Mouse (Mus musculus): ENCODE results near the gene Eml6.
"Not testable (repeated sequence)": the region's sequence is repeated elsewhere in the genome, so short reads cannot be mapped to it uniquely, and the experiment has no call there.

The Eml6 gene

DNA sequence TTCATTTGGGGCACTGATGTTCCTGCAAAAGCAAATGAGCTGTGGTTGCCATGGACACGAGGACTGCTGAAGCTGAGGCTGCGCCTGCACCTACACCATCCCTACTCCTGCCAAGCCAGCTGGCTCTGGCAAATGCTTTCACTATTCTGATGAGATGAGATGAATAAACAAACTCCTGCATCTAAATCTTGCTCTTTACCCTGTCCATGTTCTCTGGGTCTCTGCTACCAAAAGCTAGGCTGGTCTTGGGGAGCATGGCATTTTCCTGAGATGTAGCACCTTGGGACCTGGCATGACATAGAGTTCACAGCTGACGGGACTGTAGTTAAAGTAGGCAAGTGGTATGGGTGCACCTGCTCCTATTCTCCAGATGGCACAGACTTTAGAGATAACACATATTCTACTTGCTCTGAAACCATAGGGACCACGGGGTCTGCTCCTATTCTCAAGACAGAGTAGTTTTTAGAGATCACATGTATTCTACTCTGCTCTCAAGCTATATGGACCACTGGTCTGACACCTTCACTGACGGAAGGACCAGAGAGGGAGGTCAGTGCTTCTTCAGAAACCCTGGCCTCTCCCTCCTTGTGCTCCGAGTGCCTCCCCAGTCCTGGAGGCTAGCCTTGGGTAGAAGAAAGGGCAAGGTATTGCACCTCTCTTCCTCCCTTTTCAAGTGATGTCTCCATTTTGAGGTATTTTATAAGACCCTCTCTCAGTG, 236.8 kb downstream of the Eml6 start:
- DNase-seq (ENCODE audit: low spot score in 2 of 2) = no peak

GRCm38 (mm10) chr11:29788499-29788898, 237.3 kb downstream of the Eml6 start:
- no peak for DNase-seq (ENCODE audit: low spot score in 2 of 2)

- no peak for DNase-seq (ENCODE audit: low spot score in 2 of 2)
Observed at GRCm38 (mm10) chr11:29787473-29787872, 238.4 kb downstream of the Eml6 start.

DNA sequence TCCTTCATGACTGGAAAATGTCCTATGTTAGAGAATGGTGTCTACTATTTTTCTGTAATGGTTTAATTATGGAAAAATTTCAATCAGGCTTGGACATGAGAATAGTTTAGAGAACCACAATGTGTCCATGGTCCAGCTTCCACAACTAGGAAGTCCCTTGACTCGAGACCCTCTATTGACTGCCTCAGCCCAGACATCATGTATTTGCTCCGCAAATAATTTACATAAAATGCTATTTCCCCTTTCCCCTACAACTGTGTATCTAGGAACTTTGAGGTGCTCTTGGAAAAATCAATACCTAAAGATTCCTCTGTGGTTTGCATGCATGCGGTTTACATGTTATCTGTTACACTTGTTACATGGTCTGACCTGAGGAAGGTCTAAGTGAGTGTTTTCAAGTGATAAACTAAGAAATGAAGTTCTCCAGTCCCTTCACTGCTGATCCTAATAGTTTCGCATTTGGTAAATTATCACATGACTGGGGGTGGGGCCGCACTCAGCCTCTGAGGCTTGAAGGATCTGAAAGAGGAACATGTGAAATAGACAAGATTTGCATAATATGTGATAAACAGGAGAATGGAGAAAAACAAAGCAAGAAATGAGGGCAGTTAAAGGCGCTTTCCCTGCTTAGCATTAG, 239.1 kb downstream of the Eml6 start:
- DNase-seq (ENCODE audit: low spot score in 2 of 2) = no peak

GRCm38 (mm10) chr11:29779409-29780026, 246.3 kb downstream of the Eml6 start:
- no peak for DNase-seq (ENCODE audit: low spot score in 2 of 2)

GRCm38 (mm10) chr11:29778936-29779335, 246.9 kb downstream of the Eml6 start:
- no peak for DNase-seq (ENCODE audit: low spot score in 2 of 2)

DNA sequence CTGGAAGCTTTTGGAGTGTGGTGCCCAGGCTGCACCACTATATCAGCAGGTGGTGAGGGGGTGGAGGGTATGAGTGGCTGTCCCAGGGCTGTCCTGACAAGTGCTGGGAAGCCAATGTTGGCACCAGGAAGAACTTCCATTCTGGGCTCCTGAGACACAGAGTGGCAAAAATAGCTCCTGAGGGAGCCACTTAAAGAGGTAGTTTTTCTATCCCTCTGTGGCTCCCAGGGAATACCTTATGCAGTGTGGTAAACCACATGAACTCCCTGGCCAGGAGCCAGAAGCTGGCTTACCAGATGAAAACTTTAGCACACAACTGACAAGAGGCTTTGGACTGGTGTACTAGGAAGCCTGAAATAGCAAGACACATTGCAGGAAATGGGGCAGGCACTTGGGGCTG, 247.9 kb downstream of the Eml6 start:
- DNase-seq (ENCODE audit: low spot score in 2 of 2) = no peak

DNA sequence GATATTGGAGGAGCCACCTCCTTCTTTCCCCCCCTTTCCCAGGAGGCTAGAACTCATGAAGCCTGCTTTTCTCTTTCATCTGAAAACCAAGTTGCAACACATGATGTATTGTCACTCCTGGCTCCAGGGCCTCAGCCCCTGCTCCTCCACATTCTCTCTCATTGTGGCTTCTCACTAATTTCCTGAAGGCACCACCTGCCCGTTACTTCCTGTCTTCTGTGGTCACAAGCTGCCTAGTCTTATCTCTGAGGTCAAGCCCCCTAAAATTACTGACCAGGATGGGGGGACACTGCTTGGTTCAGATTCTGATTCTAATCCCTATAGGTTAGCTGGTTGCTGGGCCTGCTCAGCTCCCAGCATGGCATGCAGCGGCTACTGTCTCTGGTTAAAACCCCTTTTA, 251.1 kb downstream of the Eml6 start:
- no peak for DNase-seq (ENCODE audit: low spot score in 2 of 2)

- DNase-seq (ENCODE audit: low spot score in 2 of 2) = no peak
Observed at GRCm38 (mm10) chr11:29774296-29774695, 251.5 kb downstream of the Eml6 start.

DNA sequence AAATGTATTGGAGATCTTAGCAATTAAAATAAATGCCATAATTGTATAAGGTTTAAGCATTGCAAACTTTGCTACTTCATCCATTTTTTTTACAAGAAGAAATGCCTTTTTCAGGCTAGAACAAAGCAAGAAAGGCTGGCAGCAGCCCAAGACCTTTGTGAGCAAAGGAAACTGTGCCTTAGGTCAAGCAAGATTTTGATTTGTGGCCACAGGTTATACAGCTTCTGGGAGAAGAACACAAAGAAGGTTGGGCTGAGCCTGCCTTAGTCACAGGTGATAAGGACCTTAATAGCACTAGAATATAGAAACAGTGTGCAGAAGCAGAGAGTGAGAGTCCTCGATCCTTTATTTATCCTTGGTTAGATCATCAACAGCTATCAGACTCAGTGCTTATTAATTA, 253.6 kb downstream of the Eml6 start:
- no peak for DNase-seq (ENCODE audit: low spot score in 2 of 2)

GRCm38 (mm10) chr11:29770666-29771400, 255.0 kb downstream of the Eml6 start:
- no peak for DNase-seq (ENCODE audit: low spot score in 2 of 2)

DNA sequence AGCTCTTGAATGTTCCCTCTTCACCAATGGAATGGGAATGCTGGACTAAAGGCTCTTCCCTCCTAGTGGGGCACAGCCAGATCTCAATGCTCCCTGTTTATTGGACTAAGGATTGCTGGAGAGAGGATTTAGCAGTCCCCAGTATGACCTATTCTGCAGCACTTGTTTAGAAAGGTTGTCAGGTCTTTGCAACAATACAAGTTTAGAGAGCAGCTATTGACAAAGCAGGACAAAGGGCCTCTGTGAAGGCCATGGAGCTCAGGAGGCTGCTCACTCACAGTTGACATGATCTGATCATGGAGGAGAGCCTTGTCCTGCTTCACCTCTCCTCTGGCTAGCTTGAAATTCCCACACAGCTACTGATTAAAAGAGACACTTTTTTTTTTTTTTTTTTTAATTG, 257.3 kb downstream of the Eml6 start:
- no peak for DNase-seq (ENCODE audit: low spot score in 2 of 2)

- DNase-seq (ENCODE audit: low spot score in 2 of 2) = no peak
Observed at GRCm38 (mm10) chr11:29766313-29766982, 259.4 kb downstream of the Eml6 start.

DNA sequence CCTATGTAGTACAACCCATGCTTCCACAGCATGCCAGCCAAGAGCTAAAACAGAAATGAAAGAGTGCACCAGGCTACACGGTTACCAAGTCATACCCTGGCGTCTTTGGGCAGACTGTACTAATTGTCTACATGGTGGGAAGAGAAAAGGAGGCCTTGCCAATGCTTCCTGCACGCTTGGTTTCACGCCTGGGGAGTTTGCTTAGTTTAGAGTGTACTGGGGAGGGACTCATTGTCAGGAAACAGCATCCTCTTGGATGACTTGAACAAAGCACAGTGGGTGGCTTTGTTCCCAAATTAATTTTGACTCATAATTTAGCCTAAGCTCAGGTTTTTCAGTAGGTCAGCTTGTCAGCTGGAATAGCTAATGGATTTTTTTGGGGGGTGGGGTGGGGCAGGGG, 260.8 kb downstream of the Eml6 start:
- no peak for DNase-seq (ENCODE audit: low spot score in 2 of 2)

GRCm38 (mm10) chr11:29762768-29763167, 263.1 kb downstream of the Eml6 start:
- DNase-seq (ENCODE audit: low spot score in 2 of 2) = no peak

- DNase-seq (ENCODE audit: low spot score in 2 of 2) = no peak
Observed at GRCm38 (mm10) chr11:29761387-29761786, 264.4 kb downstream of the Eml6 start.

GRCm38 (mm10) chr11:29758617-29759016, 267.2 kb downstream of the Eml6 start:
- DNase-seq (ENCODE audit: low spot score in 2 of 2) = no peak

GRCm38 (mm10) chr11:29756007-29756406, 269.8 kb downstream of the Eml6 start:
- DNase-seq (ENCODE audit: low spot score in 2 of 2) = not testable (repeated sequence)

DNA sequence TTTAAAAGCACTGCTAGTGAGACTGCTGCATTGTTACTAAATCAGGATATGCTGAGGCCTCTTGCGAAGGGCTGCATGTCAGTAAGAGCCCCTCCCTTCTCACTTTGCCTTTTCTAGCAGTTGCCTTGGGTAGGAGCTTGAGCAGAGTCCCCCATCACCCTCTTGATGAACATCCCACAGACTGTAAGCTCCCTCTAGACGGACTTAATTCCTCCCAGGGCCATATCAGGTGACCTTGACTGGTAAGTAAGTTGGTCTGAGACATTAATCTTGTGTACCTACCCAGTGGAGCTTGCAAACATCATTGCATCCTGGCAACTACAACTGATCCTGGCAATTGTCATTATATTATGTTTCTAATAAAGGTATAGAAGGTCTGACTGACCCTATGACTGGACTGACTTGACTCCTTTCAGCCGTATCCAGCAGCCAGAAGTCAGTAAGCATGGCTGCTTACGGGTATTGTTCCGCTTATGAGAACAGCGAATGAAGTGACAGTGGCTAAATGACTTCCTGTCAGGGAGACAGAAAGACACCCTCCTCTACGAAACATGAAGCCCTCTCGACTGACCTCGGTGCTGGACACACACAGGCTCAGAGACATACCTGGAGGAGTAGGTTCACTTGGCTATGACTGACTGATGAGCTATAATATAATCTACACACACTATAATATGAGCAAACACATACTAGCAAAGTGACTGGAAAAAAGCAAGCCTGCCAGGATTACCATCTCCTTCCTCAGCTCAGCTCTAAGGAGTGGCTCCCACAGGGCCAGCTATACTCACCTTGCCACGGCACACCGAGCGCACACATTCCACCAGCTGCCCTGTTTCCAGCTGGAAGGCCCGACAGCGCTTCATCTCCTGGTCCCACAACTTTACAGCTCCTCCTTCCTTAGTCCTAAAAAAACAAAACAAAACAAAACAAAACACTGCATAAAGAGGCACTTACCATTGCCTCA, 273.9 kb downstream of the Eml6 start:
- DNase-seq (ENCODE audit: low spot score in 2 of 2) = no peak

DNA sequence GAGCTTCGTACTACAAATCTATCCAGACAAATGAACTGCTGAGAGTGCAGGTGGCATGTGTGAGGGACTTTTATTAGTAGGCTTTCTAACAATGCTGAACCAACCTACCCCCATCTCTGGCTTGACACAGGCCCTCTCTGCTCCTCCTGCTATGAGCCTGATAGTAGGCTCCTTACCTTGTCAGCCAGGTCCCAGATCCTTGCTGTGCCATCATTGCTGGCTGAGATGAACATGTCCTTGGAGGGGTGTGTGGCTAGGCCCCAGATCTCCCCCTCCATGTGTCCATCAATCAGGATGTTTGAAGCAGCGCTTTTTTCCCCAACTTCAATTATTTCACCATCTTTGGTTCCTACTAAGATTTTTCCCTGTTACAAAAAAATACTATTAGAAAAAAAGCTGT, 274.8 kb downstream of the Eml6 start:
- DNase-seq (ENCODE audit: low spot score in 2 of 2) = no peak

DNA sequence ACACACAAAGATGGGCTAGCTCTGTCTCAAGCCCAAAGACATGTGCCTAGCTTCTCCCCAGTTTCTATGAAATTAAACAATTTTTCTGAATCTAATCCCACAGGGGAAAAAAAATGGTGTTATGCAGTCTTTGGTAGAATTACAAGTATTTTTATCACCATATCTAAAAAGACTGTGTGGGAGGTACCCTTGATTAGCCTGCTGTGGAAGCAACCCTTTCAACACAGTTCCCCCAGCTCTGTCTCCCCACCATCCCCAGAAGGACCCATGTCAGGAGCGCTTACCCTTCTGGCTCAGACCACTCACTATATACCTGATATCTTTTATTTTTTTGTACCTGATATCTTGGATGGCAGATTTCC, 276.4 kb downstream of the Eml6 start:
- no peak for DNase-seq (ENCODE audit: low spot score in 2 of 2)

All from thymus, postnatal 10 days (tissue).